Mouse (Mus musculus): ENCODE measurements at regions not wholly inside any gene's neighbourhood (a gene's known extent, or its start where the extent isn't known, plus 50 kb on each side); places are given as distances from the start of the nearest gene placed in this dataset.

DNA sequence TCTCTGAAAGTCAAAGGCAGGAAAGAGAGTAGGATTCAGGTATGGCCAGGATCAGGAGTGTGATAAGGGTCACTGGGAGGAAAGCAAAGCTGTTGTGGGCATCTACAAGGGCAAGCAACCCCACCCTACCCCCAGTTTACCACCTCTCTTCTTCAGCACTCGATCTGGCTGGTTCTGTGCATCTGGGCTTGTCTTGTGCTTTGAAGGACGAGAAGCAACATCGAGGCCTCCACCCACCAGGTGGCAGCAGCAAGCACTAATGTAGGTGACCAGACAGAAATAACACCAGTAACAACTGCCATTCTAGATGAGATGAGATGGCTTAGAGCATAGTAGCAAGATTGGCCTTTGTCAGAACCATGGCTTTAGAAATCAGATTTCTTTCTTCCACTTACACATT is 507.2 kb upstream of the Sox11 start:
- TF ChIP-seq POLR2A (IDR thresholded peaks at IDR 0.05; ENCODE audit: control insufficient read depth, low read depth, low read length) = no peak
- peak; percentile 40; the same call in 1 of the 2 replicates for TF ChIP-seq CTCF (IDR thresholded peaks at IDR 0.05; ENCODE audit: control insufficient read depth, insufficient read depth, insufficient replicate concordance, low read depth, low read length)

Measured in testis, adult 2 months (tissue).